ENCODE assay signal across 9 mouse cellular contexts in the genomic region with DNA sequence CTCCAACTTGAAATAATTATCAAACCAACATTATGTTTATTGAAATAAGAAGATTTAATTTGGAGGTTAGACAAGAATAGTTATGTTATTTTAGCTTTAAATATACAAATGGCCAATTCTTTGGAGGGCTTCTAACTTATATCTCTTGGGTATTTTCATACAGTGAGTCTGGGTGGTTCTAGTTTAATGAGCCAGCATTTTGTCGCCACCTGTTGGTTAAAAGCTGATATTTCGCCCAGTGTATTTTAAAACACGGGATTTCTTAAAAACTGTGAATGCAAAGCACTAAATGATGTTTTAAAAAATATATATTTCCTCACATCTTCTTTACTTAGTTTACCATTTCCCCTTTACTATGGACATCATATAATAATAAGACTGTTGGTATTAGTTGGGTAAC.
DNase-seq lines count a peak whose midpoint lies in the region; ATAC-seq and TF ChIP-seq lines count a peak whose summit lies in the region.
"Had no signal": no experiment of that assay in that cellular context is flagged by ENCODE, and none has a peak within 500 bp of the region (broad histone marks: within the 10 kb centered on the region; RNA-seq: fewer than 3 reads in every experiment).

No protein-coding gene starts in this region.

- WGBS in stomach, postnatal 0 days: 6% methylated on average over 3 of the region's 3 CpGs

- H3K4me2 ChIP-seq in stomach, postnatal 0 days (replicated peaks; ENCODE audit: low read depth): no peak overlapping the region
- H3K4me2 ChIP-seq: limb, embryonic 12.5 days had no signal

- TF ChIP-seq EP300 in MEL (IDR thresholded peaks at IDR 0.05; ENCODE audit: low read depth in 1 of 2, low read length in 2 of 2): no peak
- TF ChIP-seq EP300 in stomach, postnatal 0 days (optimal IDR thresholded peaks at IDR 0.05): no peak

- H3K36me3 ChIP-seq in MEL (ENCODE audit: control insufficient read depth in 1 of 2, insufficient read depth in 2 of 2, low read length in 2 of 2): no peaks in the 10 kb centered on the region
- H3K36me3 ChIP-seq in stomach, postnatal 0 days (ENCODE audit: control insufficient read depth, insufficient read depth, low read length): no peaks in the 10 kb centered on the region
- H3K36me3 ChIP-seq: limb, embryonic 12.5 days had no signal

- peak; percentile 29 to 45 for DNase-seq in cerebellum, postnatal 10 days
- no peak for DNase-seq in cerebellum, adult 11 months
- peak in 1 of 2 experiments; percentile 27 for DNase-seq in layer of hippocampus, adult 2 months (ENCODE audit: low spot score in 2 of 2)
- DNase-seq in layer of hippocampus, adult 9-10 months (ENCODE audit: low spot score): no peak
- DNase-seq in MEL (ENCODE audit: low read depth, low spot score): peak; percentile 67
- peak; percentile 4 for DNase-seq in layer of hippocampus, adult 9-11 months
- no peak for DNase-seq in stomach, postnatal 0 days (ENCODE audit: low spot score)
- DNase-seq in ovary, postnatal 36 days (ENCODE audit: low spot score): no peak

- no peaks in the 10 kb centered on the region for H3K27me3 ChIP-seq in MEL (ENCODE audit: control insufficient read depth in 1 of 2, insufficient read depth in 2 of 2, low read length in 2 of 2)
- H3K27me3 ChIP-seq in stomach, postnatal 0 days (ENCODE audit: control insufficient read depth, insufficient read depth, low read length): no peaks in the 10 kb centered on the region

- TF ChIP-seq POLR2A in MEL (IDR thresholded peaks at IDR 0.05; ENCODE audit: control insufficient read depth in 1 of 2, insufficient read depth in 1 of 2, low read depth in 1 of 2, low read length in 2 of 2, poor library complexity in 1 of 2): no peak

- no peaks in the 10 kb centered on the region for H3K9me3 ChIP-seq in MEL (replicated peaks; ENCODE audit: insufficient read depth, low read length)
- H3K9me3 ChIP-seq in stomach, postnatal 0 days (ENCODE audit: control insufficient read depth, low read length): no peaks in the 10 kb centered on the region
- H3K9me3 ChIP-seq: limb, embryonic 12.5 days had no signal

- no peak overlapping the region for H3K4me3 ChIP-seq in layer of hippocampus, adult 2 months
- H3K4me3 ChIP-seq in MEL (ENCODE audit: control insufficient read depth in 1 of 2, insufficient read depth in 1 of 2, low read depth in 2 of 2, low read length in 2 of 2): no peak overlapping the region
- no peak overlapping the region for H3K4me3 ChIP-seq in stomach, postnatal 0 days (ENCODE audit: low read depth, low read length)
- H3K4me3 ChIP-seq: limb, embryonic 12.5 days had no signal

- H3K4me1 ChIP-seq in MEL (ENCODE audit: control insufficient read depth in 1 of 2, insufficient read depth in 2 of 2, low read length in 2 of 2): no peaks in the 10 kb centered on the region
- H3K4me1 ChIP-seq in stomach, postnatal 0 days (replicated peaks; ENCODE audit: control insufficient read depth, insufficient read depth): no peaks in the 10 kb centered on the region
- H3K4me1 ChIP-seq: limb, embryonic 12.5 days had no signal

- no peaks in the 10 kb centered on the region for H3K79me2 ChIP-seq in MEL (ENCODE audit: control insufficient read depth, insufficient read depth, low read length, poor library complexity)

- no peak overlapping the region for H3K9ac ChIP-seq in MEL (ENCODE audit: control insufficient read depth, low read depth, low read length, poor library complexity, severe bottlenecking)
- H3K9ac ChIP-seq in stomach, postnatal 0 days (ENCODE audit: low read length): no peak overlapping the region
- H3K9ac ChIP-seq: limb, embryonic 12.5 days had no signal

- TF ChIP-seq CTCF in layer of hippocampus, adult 2 months (conservative IDR thresholded peaks at IDR 0.05): peak; percentile 82
- TF ChIP-seq CTCF in MEL (IDR thresholded peaks at IDR 0.05 in 2 of 3, conservative IDR thresholded peaks at IDR 0.05 in 1 of 3; ENCODE audit: control insufficient read depth in 1 of 3, insufficient read depth in 1 of 3, low read depth in 2 of 3, low read length in 3 of 3, poor library complexity in 1 of 3, severe bottlenecking in 1 of 3): peak; percentile 28 to 89 (median 54)
- peak; percentile 74 for TF ChIP-seq CTCF in stomach, postnatal 0 days (IDR thresholded peaks at IDR 0.05; ENCODE audit: low read depth)

- no peak overlapping the region for H3K27ac ChIP-seq in layer of hippocampus, adult 2 months
- no peak overlapping the region for H3K27ac ChIP-seq in MEL (ENCODE audit: control insufficient read depth, low read depth, low read length)
- H3K27ac ChIP-seq in stomach, postnatal 0 days (replicated peaks): no peak overlapping the region
- H3K27ac ChIP-seq: limb, embryonic 12.5 days had no signal

- peak; percentile 96 for TF ChIP-seq RAD21 in MEL (IDR thresholded peaks at IDR 0.05; ENCODE audit: low read depth, low read length)

- ATAC-seq in stomach, postnatal 0 days (ENCODE audit: low FRiP score, low TSS enrichment): no peak

TF ChIP-seq in MEL, 35 proteins besides CTCF, POLR2A, EP300 and RAD21:
- TF ChIP-seq ZKSCAN1 (IDR thresholded peaks at IDR 0.05; ENCODE audit: low read depth, low read length): no peak
- no peak for TF ChIP-seq JUND (IDR thresholded peaks at IDR 0.05; ENCODE audit: low read depth, low read length)
- no peak for TF ChIP-seq NRF1 (IDR thresholded peaks at IDR 0.05; ENCODE audit: insufficient read depth, low read depth, low read length, poor library complexity, severe bottlenecking)
- peak; percentile 90 for TF ChIP-seq ZC3H11A (IDR thresholded peaks at IDR 0.05; ENCODE audit: low read depth, low read length)
- TF ChIP-seq SMC3 (IDR thresholded peaks at IDR 0.05; ENCODE audit: low read depth, low read length): peak; percentile 89

Comparison
In these comparisons a context has a peak if more than half of its experiments do, and no peak if none do; other contexts are left out.
1. DNase-seq: peak in cerebellum, postnatal 10 days (2 of 2), MEL (single experiment) and layer of hippocampus, adult 9-11 months (single experiment); none in cerebellum, adult 11 months (single experiment), layer of hippocampus, adult 9-10 months (single experiment), stomach, postnatal 0 days (single experiment) and ovary, postnatal 36 days (single experiment).
2. Peak in every context shown above with its lines, with median percentiles within 50 percentile points of each other: CTCF ChIP-seq.